Mouse (Mus musculus): ENCODE data around the gene Mlxip. TPM values are rescaled to one million over a fixed set of nuclear protein-coding genes. Genes with fewer than 3 reads are reported as not detected.

Mlxip gene
- total RNA-seq (2023), result 97.0 TPM

DNA sequence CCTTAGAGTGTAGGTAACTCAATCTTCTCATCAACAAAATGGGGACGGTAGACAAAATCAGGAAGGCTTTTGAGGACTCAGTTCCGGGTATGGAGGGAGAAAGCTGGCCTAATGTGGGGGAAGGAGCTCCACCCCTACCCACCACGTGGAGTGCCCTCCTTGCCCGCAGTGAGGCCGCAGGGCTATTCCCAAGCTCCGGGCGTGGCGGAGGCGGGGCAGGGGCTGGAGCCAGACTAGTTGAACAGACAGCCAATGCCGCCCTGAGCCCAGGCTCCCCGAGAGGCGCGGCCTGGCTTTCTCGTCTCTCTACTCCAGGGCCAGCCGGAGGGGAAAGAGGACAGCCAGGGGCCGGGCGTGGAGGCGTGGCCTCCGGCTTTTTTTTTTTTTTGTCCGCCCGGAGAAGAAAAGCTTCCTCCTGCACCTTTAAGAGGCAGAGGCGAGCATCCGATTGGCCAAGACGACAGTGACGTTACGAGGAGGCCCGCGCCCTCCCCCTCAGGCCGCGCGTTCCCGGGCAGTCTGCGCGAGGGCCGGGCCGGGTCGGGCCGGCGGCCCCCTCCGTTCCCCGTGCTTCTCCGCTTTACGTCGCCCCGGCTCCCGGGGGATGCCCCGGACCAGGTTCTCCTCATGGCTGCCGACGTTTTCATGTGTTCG lies at the start of gene Mlxip:
Gene Mlxip (plus strand): TSS at position 496 of the 654 bp plus-strand sequence.

DNA sequence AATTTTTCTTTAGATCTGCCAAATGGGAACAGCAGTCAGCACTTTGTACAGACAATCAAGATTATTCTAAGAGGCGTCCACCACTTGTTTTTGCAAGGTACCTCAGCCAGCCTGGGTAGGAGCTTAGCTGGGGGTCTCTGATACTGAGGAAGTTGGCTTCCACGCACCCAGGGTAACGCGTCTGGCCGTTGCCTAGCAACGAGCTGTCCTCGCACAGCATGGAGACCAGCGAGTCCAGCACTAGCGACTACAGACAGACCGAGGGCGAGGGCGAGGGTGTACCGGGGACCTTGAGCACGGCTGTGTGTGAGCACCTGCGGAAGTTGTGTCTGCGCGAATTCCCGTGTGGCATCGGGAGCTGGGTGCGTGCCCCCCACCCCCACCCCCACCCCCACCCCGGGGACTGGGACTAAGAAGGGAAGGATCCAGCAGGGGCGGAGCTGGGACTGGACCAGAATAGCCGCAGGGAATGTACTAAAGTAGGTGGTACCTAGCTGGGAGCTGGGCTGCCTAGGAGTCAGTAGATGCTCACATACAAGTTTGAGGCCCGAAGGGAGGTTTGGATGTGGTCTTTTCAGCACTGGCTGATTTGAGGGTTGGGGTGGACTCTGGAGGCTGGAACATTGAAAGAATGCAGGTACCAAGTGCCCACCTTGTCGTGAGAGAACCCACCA lies 94.7 kb downstream of the Mlxip start, which contains the start of the genes Lrrc43 and Il31:
Gene Lrrc43 (plus strand): TSS at position 194 of the 674 bp plus-strand sequence.
Gene Il31 (minus strand): TSS at position 378 of the 674 bp plus-strand sequence.

Other genes with a start within 250 kb of the Mlxip start
- gene Psmd9, start 225.4 kb upstream of the Mlxip start, total RNA-seq (2023), result 28.8 TPM
- not detected for gene Hpd, start 212.1 kb upstream of the Mlxip start, total RNA-seq (2023)
- gene Wdr66, start 142.7 kb upstream of the Mlxip start, total RNA-seq (2023), result 1.9 TPM
- gene Bcl7a, start 51.0 kb upstream of the Mlxip start, total RNA-seq (2023), result 18.7 TPM
- not detected for gene Lrrc43, start 94.5 kb downstream of the Mlxip start, total RNA-seq (2023)
- not detected for gene Il31, start 94.7 kb downstream of the Mlxip start, total RNA-seq (2023)
- gene B3gnt4, start 115.7 kb downstream of the Mlxip start, total RNA-seq (2023), result not detected
- gene Diablo, start 129.4 kb downstream of the Mlxip start, total RNA-seq (2023), result 51.0 TPM
- 6.0 TPM for gene Gm49027, start 130.7 kb downstream of the Mlxip start, total RNA-seq (2023)
- 40.0 TPM for gene Vps33a, start 178.2 kb downstream of the Mlxip start, total RNA-seq (2023)

All from CD4-positive naive resting alpha-beta T cell, adult 76 days (primary cell).